Comparison of ENCODE assay signal across 15 mouse cellular contexts in genomic region chr3:131251601-131252000, GRCm38 (mm10). TPM values are rescaled to one million over a fixed set of nuclear protein-coding genes. Genes with fewer than 3 reads are reported as not detected.
"Had no signal": no experiment of that assay in that cellular context is flagged by ENCODE, and none has a peak within 500 bp of the region (broad histone marks: within the 10 kb centered on the region; RNA-seq: fewer than 3 reads in every experiment).

No protein-coding gene starts in this region.

- H3K27ac ChIP-seq: left cerebral cortex, adult 2 months; limb, embryonic 10.5 days; liver, embryonic 15.5 days; macrophage; midbrain, embryonic 15.5 days; neural tube, embryonic 12.5 days had no signal

- H3K27me3 ChIP-seq: liver, embryonic 15.5 days; megakaryocyte, embryonic 14.5 days; midbrain, embryonic 15.5 days; neural tube, embryonic 12.5 days had no signal

- H3K4me2 ChIP-seq: liver, embryonic 11.5 days; liver, embryonic 15.5 days; midbrain, embryonic 11.5 days; midbrain, embryonic 15.5 days; neural tube, embryonic 12.5 days had no signal

- H3K9me3 ChIP-seq: limb, embryonic 10.5 days; liver, embryonic 15.5 days; midbrain, embryonic 15.5 days; neural tube, embryonic 12.5 days had no signal

- H3K4me1 ChIP-seq: liver, embryonic 15.5 days; midbrain, embryonic 15.5 days; neural tube, embryonic 12.5 days had no signal

- H3K4me3 ChIP-seq: left cerebral cortex, adult 2 months; limb, embryonic 10.5 days; liver, embryonic 15.5 days; megakaryocyte, embryonic 14.5 days; midbrain, embryonic 15.5 days; neural tube, embryonic 12.5 days had no signal

- DNase-seq: kidney, postnatal 25 days; lung, adult 2 months; thymus, postnatal 36 days had no signal

- H3K9ac ChIP-seq: liver, embryonic 15.5 days; midbrain, embryonic 15.5 days; neural tube, embryonic 12.5 days had no signal

- ATAC-seq: lung, postnatal 0 days; midbrain, embryonic 15.5 days had no signal

- H3K36me3 ChIP-seq: midbrain, embryonic 15.5 days had no signal

RNA-seq across cellular contexts. Expression of gene Cyp2u1, which starts 51.4 kb away (rescaled TPM):
- total RNA-seq: monocyte, adult 5-6 weeks; neutrophil, adult 5-6 weeks had no signal
